Mouse (Mus musculus) intestine, embryonic 15.5 days (tissue): ENCODE data around the gene Pef1. TPM values are rescaled to one million over a fixed set of nuclear protein-coding genes. Genes with fewer than 3 reads are reported as not detected.

Experiments used
- ATAC-seq: fragments of 200-750 bp; cut with Nextera tagmentation; 2 replicates; pipeline ENCODE4 v1.8.0; 2017; ENCODE audit warnings: moderate TSS enrichment, moderate library complexity
- H3K27ac ChIP-seq: fragments of 300-500 bp; sonication (generic); 2 replicates; pipeline ENCODE4 v1.5.1; 2015; ENCODE audit warnings: mild to moderate bottlenecking, inconsistent platforms
- H3K27me3 ChIP-seq: fragments of 300-500 bp; sonication (generic); replicated peaks from 2 replicates; pipeline ENCODE4 v1.6.1; 2015; ENCODE audit warnings: inconsistent platforms
- H3K36me3 ChIP-seq: fragments of 300-500 bp; sonication (generic); 2 replicates; pipeline ENCODE4 v1.6.1; 2015; ENCODE audit warnings: inconsistent platforms
- H3K4me1 ChIP-seq: fragments of 300-500 bp; sonication (generic); replicated peaks from 2 replicates; pipeline ENCODE4 v1.6.1; 2015; ENCODE audit warnings: inconsistent platforms
- H3K4me2 ChIP-seq: fragments of 300-500 bp; sonication (generic); replicated peaks from 2 replicates; pipeline ENCODE4 v1.6.1; 2015; ENCODE audit warnings: mild to moderate bottlenecking, inconsistent platforms
- H3K4me3 ChIP-seq: fragments of 300-500 bp; sonication (generic); replicated peaks from 2 replicates; pipeline ENCODE4 v1.5.1; 2015; ENCODE audit warnings: inconsistent platforms
- H3K9ac ChIP-seq: fragments of 300-500 bp; sonication (generic); 2 replicates; pipeline ENCODE4 v1.6.1; 2015; ENCODE audit warnings: inconsistent platforms
- H3K9me3 ChIP-seq: fragments of 300-500 bp; sonication (generic); 2 replicates; pipeline ENCODE4 v1.6.1; 2016; ENCODE audit warnings: inconsistent platforms
- WGBS: fragments of 180-500 bp; shearing (Covaris S2); methylation state at CpG from one replicate; pipeline ENCODE4 v1.1.7; 2015; 5-methylcytosine and 5-hydroxymethylcytosine counted together
- polyA plus RNA-seq: library from polyadenylated mRNA; unstranded; fragments of >200 nt; fragmentation: Nextera tagmentation; extraction: Ambion mirVana; gene quantifications from 2 replicates; pipeline ENCODE4 v1.2.1, GENCODE M21; 2015

The Pef1 gene
- polyA plus RNA-seq, 1 experiment from 2014 or later = 67.0 TPM

GRCm38 (mm10) chr4:130171951-130172765 is 69.8 kb downstream of the Pef1 start:
- 31% methylated on average over 11 of the region's 11 CpGs for whole genome bisulfite sequencing
- Histone ChIP-seq H3K4me1 (peaks cover 75% of the 10 kb centered on the region), H3K9ac (0 out of 2 replicates have a peak overlapping the region, but pooled peaks have one; percentile 26), H3K4me2 (peak overlapping the region; percentile 69), H3K27ac (peak overlapping the region; percentile 18; the same call in 1 of the 2 replicates), H3K36me3 (no peaks in the 10 kb centered on the region), H3K27me3 (peaks cover 4% of the 10 kb centered on the region), H3K9me3 (no peaks in the 10 kb centered on the region), H3K4me3 (0 out of 2 replicates have a peak overlapping the region, but pooled peaks have one; percentile 0)
- no peak for ATAC-seq

- Histone ChIP-seq H3K9me3 (no peaks in the 10 kb centered on the region), H3K36me3 (no peaks in the 10 kb centered on the region), H3K27ac (peak overlapping the region; percentile 78), H3K4me1 (peaks cover 72% of the 10 kb centered on the region), H3K4me3 (peak overlapping the region; percentile 39), H3K4me2 (peak overlapping the region; percentile 69), H3K9ac (peak overlapping the region; percentile 46; the same call in 1 of the 2 replicates), H3K27me3 (peaks cover 4% of the 10 kb centered on the region)
- WGBS = 68% methylated on average over 11 of the region's 11 CpGs
- ATAC-seq = no peak
These were observed 70.9 kb downstream of the Pef1 start for GRCm38 (mm10) chr4:130173060-130173822.

- Histone ChIP-seq H3K36me3 (no peaks in the 10 kb centered on the region), H3K9ac (peak overlapping the region; percentile 46), H3K4me2 (peak overlapping the region; percentile 69), H3K9me3 (no peaks in the 10 kb centered on the region), H3K27ac (peak overlapping the region; percentile 78), H3K27me3 (peaks cover 4% of the 10 kb centered on the region), H3K4me3 (peak overlapping the region; percentile 39), H3K4me1 (peaks cover 65% of the 10 kb centered on the region)
- peak; percentile 16 for ATAC-seq
- 42% methylated on average over 19 of the region's 19 CpGs for WGBS
These were observed 71.6 kb downstream of the Pef1 start for GRCm38 (mm10) chr4:130173911-130174311.

- ATAC-seq = peak; percentile 85
- Histone ChIP-seq H3K4me1 (peaks cover 59% of the 10 kb centered on the region), H3K9me3 (no peaks in the 10 kb centered on the region), H3K27ac (peak overlapping the region; percentile 78), H3K4me2 (peak overlapping the region; percentile 69), H3K36me3 (no peaks in the 10 kb centered on the region), H3K27me3 (peaks cover 4% of the 10 kb centered on the region), H3K9ac (peak overlapping the region; percentile 46), H3K4me3 (peak overlapping the region; percentile 39)
- 2% methylated on average over 25 of the region's 25 CpGs for WGBS
These were observed 72.1 kb downstream of the Pef1 start for GRCm38 (mm10) chr4:130174335-130175031.

GRCm38 (mm10) chr4:130175072-130175711 is 72.8 kb downstream of the Pef1 start, which contains the start of gene Tinagl1:
Gene Tinagl1, minus strand, starts transcription at chr4:130175122.
- Histone ChIP-seq H3K27ac (peak within 1 kb of the TSS; percentile 78), H3K4me1 (peaks cover 56% of the 10 kb centered on the region), H3K27me3 (peaks cover 4% of the 10 kb centered on the region), H3K9ac (peak within 1 kb of the TSS; percentile 46), H3K36me3 (no peaks in the 10 kb centered on the region), H3K9me3 (no peaks in the 10 kb centered on the region), H3K4me3 (peak within 1 kb of the TSS; percentile 39), H3K4me2 (peak within 1 kb of the TSS; percentile 69)
- 3% methylated on average over 14 of the region's 14 CpGs for WGBS
- peak; percentile 59 for ATAC-seq

- Histone ChIP-seq H3K9ac (no peak overlapping the region), H3K4me1 (peaks cover 53% of the 10 kb centered on the region), H3K9me3 (no peaks in the 10 kb centered on the region), H3K27ac (peak overlapping the region; percentile 78; the same call in 1 of the 2 replicates), H3K4me3 (no peak overlapping the region), H3K27me3 (peaks cover 4% of the 10 kb centered on the region), H3K4me2 (no peak overlapping the region), H3K36me3 (no peaks in the 10 kb centered on the region)
- WGBS = 78% methylated on average over 5 of the region's 5 CpGs
- no peak for ATAC-seq
These were observed 73.9 kb downstream of the Pef1 start for GRCm38 (mm10) chr4:130176156-130176720.

- no peak overlapping the region for H3K4me2 ChIP-seq
These were observed 74.7 kb downstream of the Pef1 start for GRCm38 (mm10) chr4:130177087-130177486.

GRCm38 (mm10) chr4:130177536-130177935 is 75.2 kb downstream of the Pef1 start:
- no peak overlapping the region for H3K27ac ChIP-seq
- no peak for ATAC-seq
- H3K4me3 ChIP-seq = no peak overlapping the region
- H3K9ac ChIP-seq = no peak overlapping the region
- H3K36me3 ChIP-seq = no peaks in the 10 kb centered on the region
- 59% methylated on average over 7 of the region's 7 CpGs for WGBS
- H3K9me3 ChIP-seq = no peaks in the 10 kb centered on the region
- H3K27me3 ChIP-seq = peaks cover 4% of the 10 kb centered on the region
- no peak overlapping the region for H3K4me2 ChIP-seq
- H3K4me1 ChIP-seq = peaks cover 41% of the 10 kb centered on the region

More at GRCm38 (mm10) chr4:130177087-130177486, 74.7 kb downstream of the Pef1 start:
- Histone ChIP-seq H3K9ac (no peak overlapping the region), H3K36me3 (no peaks in the 10 kb centered on the region), H3K9me3 (no peaks in the 10 kb centered on the region), H3K27ac (0 out of 2 replicates have a peak overlapping the region, but pooled peaks have one; percentile 36), H3K27me3 (peaks cover 4% of the 10 kb centered on the region), H3K4me3 (no peak overlapping the region), H3K4me1 (peaks cover 45% of the 10 kb centered on the region)
- no peak for ATAC-seq
- WGBS = 53% methylated on average over 4 of the region's 4 CpGs

Other genes with a start within 250 kb of the Pef1 start
- gene Spocd1, start 173.3 kb upstream of the Pef1 start, polyA plus RNA-seq = 0.09 TPM in 1 of 2 replicates, not detected in the other
- 2.2 and 2.6 TPM in 2 replicates for gene Adgrb2, start 117.7 kb upstream of the Pef1 start, polyA plus RNA-seq
- 60.0 and 63.0 TPM in 2 replicates for gene Col16a1, start 54.7 kb upstream of the Pef1 start, polyA plus RNA-seq
- 0.24 and 0.37 TPM in 2 replicates for gene Hcrtr1, start 36.8 kb downstream of the Pef1 start, polyA plus RNA-seq
- gene Tinagl1, start 72.6 kb downstream of the Pef1 start, polyA plus RNA-seq = 65.6 and 72.9 TPM in 2 replicates
- not detected in 2 replicates for gene Gm853, start 119.8 kb downstream of the Pef1 start, polyA plus RNA-seq
- gene Serinc2, start 176.6 kb downstream of the Pef1 start, polyA plus RNA-seq = 20.0 and 21.0 TPM in 2 replicates
- 5.4 and 6.1 TPM in 2 replicates for gene Fabp3, start 206.0 kb downstream of the Pef1 start, polyA plus RNA-seq
- not detected in 2 replicates for gene Gm10570, start 206.1 kb downstream of the Pef1 start, polyA plus RNA-seq